In the genomic region with DNA sequence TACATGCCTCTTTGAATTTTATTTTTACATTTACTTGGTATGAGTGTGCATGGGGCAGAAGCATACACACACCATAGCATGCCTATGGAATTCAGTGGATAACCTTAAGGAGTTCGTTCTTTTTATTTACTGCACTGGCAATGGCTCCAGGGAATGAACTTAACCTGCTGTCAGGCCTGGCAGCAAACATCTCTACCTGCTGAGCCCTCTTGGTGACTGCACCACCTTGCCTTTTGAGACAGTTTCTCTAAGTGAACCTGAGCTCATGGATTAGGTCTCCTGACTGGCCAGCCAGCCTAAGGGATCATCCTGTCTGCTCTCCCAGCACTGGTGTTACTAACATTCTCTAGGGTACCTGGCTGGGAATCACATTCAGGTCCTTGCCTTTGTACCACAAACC, we compare ENCODE assay signal across 16 mouse cellular contexts.
"Had no signal": no experiment of that assay in that cellular context is flagged by ENCODE, and none has a peak within 500 bp of the region (broad histone marks: within the 10 kb centered on the region; RNA-seq: fewer than 3 reads in every experiment).

No protein-coding gene starts in this region.

- H3K27me3 ChIP-seq: lung, embryonic 15.5 days; megakaryocyte, embryonic 14.5 days; midbrain, embryonic 13.5 days; midbrain, embryonic 15.5 days; neural tube, embryonic 12.5 days; stomach, embryonic 15.5 days had no signal

- H3K4me2 ChIP-seq: lung, embryonic 15.5 days; midbrain, embryonic 11.5 days; midbrain, embryonic 13.5 days; midbrain, embryonic 15.5 days; neural tube, embryonic 12.5 days; stomach, embryonic 15.5 days had no signal

- H3K27ac ChIP-seq: lung, embryonic 15.5 days; macrophage; midbrain, embryonic 13.5 days; midbrain, embryonic 15.5 days; neural tube, embryonic 12.5 days; stomach, embryonic 15.5 days; stomach, postnatal 0 days had no signal

- H3K4me3 ChIP-seq: lung, embryonic 15.5 days; megakaryocyte, embryonic 14.5 days; midbrain, embryonic 13.5 days; midbrain, embryonic 15.5 days; neural tube, embryonic 12.5 days; stomach, embryonic 15.5 days had no signal

- H3K9ac ChIP-seq: lung, embryonic 15.5 days; midbrain, embryonic 13.5 days; midbrain, embryonic 15.5 days; neural tube, embryonic 12.5 days; stomach, embryonic 15.5 days had no signal

- H3K4me1 ChIP-seq: lung, embryonic 15.5 days; megakaryocyte, embryonic 14.5 days; midbrain, embryonic 13.5 days; midbrain, embryonic 15.5 days; neural tube, embryonic 12.5 days; stomach, embryonic 15.5 days had no signal

- DNase-seq: lung, postnatal 14 days; lung, postnatal 36 days; right cerebral cortex, postnatal 14 days; thymus, adult 2 months; thymus, postnatal 25 days; thymus, postnatal 4 days had no signal

- ATAC-seq: lung, postnatal 0 days; midbrain, embryonic 13.5 days; midbrain, embryonic 15.5 days had no signal

- H3K36me3 ChIP-seq: lung, embryonic 15.5 days; midbrain, embryonic 13.5 days; midbrain, embryonic 15.5 days; neural tube, embryonic 12.5 days; stomach, embryonic 15.5 days had no signal

- H3K9me3 ChIP-seq: lung, embryonic 15.5 days; megakaryocyte, embryonic 14.5 days; midbrain, embryonic 13.5 days; midbrain, embryonic 15.5 days; neural tube, embryonic 12.5 days; stomach, embryonic 15.5 days had no signal
